Mouse (Mus musculus) adrenal gland, adult 10 weeks (tissue): ENCODE results near the gene Gm4907. TPM values are rescaled to one million over a fixed set of nuclear protein-coding genes. Genes with fewer than 3 reads are reported as not detected.

Source experiments
- polyA plus RNA-seq: library from polyadenylated mRNA; stranded (reverse); fragments of 350-450 nt; fragmentation: Illumina TruSeq; extraction: RNeasy Lipid Tissue Mini Kit (QIAGEN cat#74804); gene quantifications from one replicate; pipeline ENCODE4 v1.2.3, GENCODE M21; 2014; ENCODE audit warnings: low read depth, low replicate concordance

The Gm4907 gene
- polyA plus RNA-seq = not detected

DNA sequence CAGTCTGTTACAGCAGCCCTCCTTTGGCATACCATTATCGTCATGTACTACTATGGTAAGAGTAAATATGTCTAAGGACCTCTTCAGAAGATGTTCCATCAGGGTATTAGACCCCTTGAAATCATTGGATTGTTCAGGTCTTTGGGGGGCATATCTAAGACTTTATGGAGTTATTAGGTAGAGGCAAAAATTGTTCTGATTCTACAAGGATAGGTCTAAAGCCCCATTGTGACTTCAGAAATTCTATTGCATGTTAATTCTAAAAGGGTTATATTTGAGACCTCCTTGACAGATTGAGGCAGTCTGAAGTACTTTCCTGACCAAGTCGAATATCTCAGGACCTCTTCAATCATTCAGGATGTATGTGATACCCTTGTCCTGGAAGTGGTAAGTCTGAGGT lies at the start of gene Gm4907:
Gm4907 (plus strand) TSS at position 301 of the 400 bp plus-strand sequence.

Other genes starting within 250 kb of the Gm4907 start
- gene Wdr44, start 189.5 kb upstream of the Gm4907 start, polyA plus RNA-seq = 38.8 TPM
- not detected for gene Gm4985, start 76.4 kb downstream of the Gm4907 start, polyA plus RNA-seq